Mouse (Mus musculus): ENCODE data around the gene Tnc. TPM values are rescaled to one million over a fixed set of nuclear protein-coding genes. Genes with fewer than 3 reads are reported as not detected.

The Tnc gene
- 35.5 and 36.4 TPM in 2 replicates for polyA plus RNA-seq (2014; fragmentation: Nextera tagmentation; extraction: Ambion mirVana)

- under 1% methylated on average over 26 of the region's 26 CpGs for WGBS
- Histone ChIP-seq H3K27me3 (ENCODE audit: insufficient read depth, low read length) (0 out of 2 replicates have a peak, but pooled peaks cover 5% of the 10 kb centered on the region), H3K9me3 (ENCODE audit: low read depth, low read length) (no peaks in the 10 kb centered on the region), H3K4me3 (ENCODE audit: low read depth, low read length) (peak within 1 kb of the TSS; percentile 37), H3K36me3 (ENCODE audit: insufficient read depth) (no peaks in the 10 kb centered on the region), H3K27ac (ENCODE audit: low read depth) (no peak within 1 kb of the TSS), H3K9ac (peak within 1 kb of the TSS; percentile 47; the same call in 1 of the 2 replicates), H3K4me2 (peak within 1 kb of the TSS; percentile 75), H3K4me1 (ENCODE audit: insufficient read depth) (no peaks in the 10 kb centered on the region)
- DNase-seq (peak; percentile 95), ATAC-seq (ENCODE audit: insufficient read depth) (peak; percentile 95)
- no peak for TF ChIP-seq CTCF (IDR thresholded peaks at IDR 0.05; ENCODE audit: low read depth)
Observed at GRCm38 (mm10) chr4:64046831-64047493, at the start of gene Tnc. Gene Tnc, minus strand, starts transcription at chr4:64047015.

- no peak for TF ChIP-seq CTCF (IDR thresholded peaks at IDR 0.05; ENCODE audit: low read depth)
- 80% methylated on average over 5 of the region's 5 CpGs for WGBS
- H3K9me3 ChIP-seq (ENCODE audit: low read depth, low read length) = no peaks in the 10 kb centered on the region
- H3K4me1 ChIP-seq (ENCODE audit: insufficient read depth) = no peaks in the 10 kb centered on the region
- no peak overlapping the region for H3K27ac ChIP-seq (ENCODE audit: low read depth)
- no peaks in the 10 kb centered on the region for H3K27me3 ChIP-seq (ENCODE audit: insufficient read depth, low read length)
- DNase-seq = no peak
- ATAC-seq (ENCODE audit: insufficient read depth) = no peak
- no peak overlapping the region for H3K9ac ChIP-seq
- H3K4me2 ChIP-seq = no peak overlapping the region
- no peaks in the 10 kb centered on the region for H3K36me3 ChIP-seq (ENCODE audit: insufficient read depth)
- H3K4me3 ChIP-seq (ENCODE audit: low read depth, low read length) = no peak overlapping the region
Observed at GRCm38 (mm10) chr4:64094221-64094620, 47.4 kb upstream of the Tnc start.

GRCm38 (mm10) chr4:64092857-64093256, 46.0 kb upstream of the Tnc start:
- Histone ChIP-seq H3K9me3 (ENCODE audit: low read depth, low read length) (no peaks in the 10 kb centered on the region), H3K27ac (ENCODE audit: low read depth) (no peak overlapping the region), H3K27me3 (ENCODE audit: insufficient read depth, low read length) (no peaks in the 10 kb centered on the region), H3K4me3 (ENCODE audit: low read depth, low read length) (no peak overlapping the region), H3K36me3 (ENCODE audit: insufficient read depth) (no peaks in the 10 kb centered on the region), H3K4me1 (ENCODE audit: insufficient read depth) (no peaks in the 10 kb centered on the region), H3K9ac (no peak overlapping the region), H3K4me2 (no peak overlapping the region)
- 60% methylated on average over 1 of the region's 1 CpGs for WGBS
- no peak for ATAC-seq (ENCODE audit: insufficient read depth)
- DNase-seq = no peak
- no peak for TF ChIP-seq CTCF (IDR thresholded peaks at IDR 0.05; ENCODE audit: low read depth)

- no peak overlapping the region for H3K9ac ChIP-seq
- TF ChIP-seq CTCF (IDR thresholded peaks at IDR 0.05; ENCODE audit: low read depth) = no peak
- H3K36me3 ChIP-seq (ENCODE audit: insufficient read depth) = no peaks in the 10 kb centered on the region
- H3K4me1 ChIP-seq (ENCODE audit: insufficient read depth) = no peaks in the 10 kb centered on the region
- no peaks in the 10 kb centered on the region for H3K9me3 ChIP-seq (ENCODE audit: low read depth, low read length)
- no peaks in the 10 kb centered on the region for H3K27me3 ChIP-seq (ENCODE audit: insufficient read depth, low read length)
- no peak overlapping the region for H3K27ac ChIP-seq (ENCODE audit: low read depth)
- DNase-seq = no peak
- 39% methylated on average over 2 of the region's 2 CpGs for WGBS
- ATAC-seq (ENCODE audit: insufficient read depth) = no peak
- H3K4me2 ChIP-seq = no peak overlapping the region
- H3K4me3 ChIP-seq (ENCODE audit: low read depth, low read length) = no peak overlapping the region
Observed at GRCm38 (mm10) chr4:64089378-64089777, 42.6 kb upstream of the Tnc start.

GRCm38 (mm10) chr4:64087675-64088074, 40.9 kb upstream of the Tnc start:
- no peak overlapping the region for H3K4me2 ChIP-seq
- 84% methylated on average over 2 of the region's 2 CpGs for WGBS
- ATAC-seq (ENCODE audit: insufficient read depth) (no peak), DNase-seq (no peak)
- H3K36me3 ChIP-seq (ENCODE audit: insufficient read depth) = no peaks in the 10 kb centered on the region
- no peak overlapping the region for H3K27ac ChIP-seq (ENCODE audit: low read depth)
- no peak overlapping the region for H3K9ac ChIP-seq
- H3K9me3 ChIP-seq (ENCODE audit: low read depth, low read length) = no peaks in the 10 kb centered on the region
- TF ChIP-seq CTCF (IDR thresholded peaks at IDR 0.05; ENCODE audit: low read depth) = no peak
- no peaks in the 10 kb centered on the region for H3K27me3 ChIP-seq (ENCODE audit: insufficient read depth, low read length)
- H3K4me3 ChIP-seq (ENCODE audit: low read depth, low read length) = no peak overlapping the region
- H3K4me1 ChIP-seq (ENCODE audit: insufficient read depth) = no peaks in the 10 kb centered on the region

GRCm38 (mm10) chr4:64085993-64086567, 39.3 kb upstream of the Tnc start:
- no peak overlapping the region for H3K4me3 ChIP-seq (ENCODE audit: low read depth, low read length)
- no peak overlapping the region for H3K4me2 ChIP-seq
- no peaks in the 10 kb centered on the region for H3K9me3 ChIP-seq (ENCODE audit: low read depth, low read length)
- no peaks in the 10 kb centered on the region for H3K36me3 ChIP-seq (ENCODE audit: insufficient read depth)
- 95% methylated on average over 1 of the region's 1 CpGs for WGBS
- H3K9ac ChIP-seq = no peak overlapping the region
- TF ChIP-seq CTCF (IDR thresholded peaks at IDR 0.05; ENCODE audit: low read depth) = no peak
- DNase-seq (no peak), ATAC-seq (ENCODE audit: insufficient read depth) (no peak)
- H3K27me3 ChIP-seq (ENCODE audit: insufficient read depth, low read length) = no peaks in the 10 kb centered on the region
- H3K4me1 ChIP-seq (ENCODE audit: insufficient read depth) = 0 out of 2 replicates have a peak, but pooled peaks cover under 1% of the 10 kb centered on the region
- no peak overlapping the region for H3K27ac ChIP-seq (ENCODE audit: low read depth)

GRCm38 (mm10) chr4:64083858-64084257, 37.0 kb upstream of the Tnc start:
- no peaks in the 10 kb centered on the region for H3K36me3 ChIP-seq (ENCODE audit: insufficient read depth)
- DNase-seq = peak; percentile 65
- TF ChIP-seq CTCF (IDR thresholded peaks at IDR 0.05; ENCODE audit: low read depth) = no peak
- no peak overlapping the region for H3K4me2 ChIP-seq
- H3K27ac ChIP-seq (ENCODE audit: low read depth) = no peak overlapping the region
- ATAC-seq (ENCODE audit: insufficient read depth) = peak; percentile 35; the same call in 1 of the 2 replicates
- whole genome bisulfite sequencing = 46% methylated on average over 5 of the region's 5 CpGs
- no peak overlapping the region for H3K4me3 ChIP-seq (ENCODE audit: low read depth, low read length)
- H3K4me1 ChIP-seq (ENCODE audit: insufficient read depth) = 0 out of 2 replicates have a peak, but pooled peaks cover 2% of the 10 kb centered on the region
- H3K9me3 ChIP-seq (ENCODE audit: low read depth, low read length) = no peaks in the 10 kb centered on the region
- H3K9ac ChIP-seq = no peak overlapping the region
- H3K27me3 ChIP-seq (ENCODE audit: insufficient read depth, low read length) = no peaks in the 10 kb centered on the region

Data from lung, embryonic 14.5 days (tissue).